Mouse (Mus musculus) heart, postnatal 14 days (tissue): ENCODE measurements around the gene Wdr81. TPM values are rescaled to one million over a fixed set of nuclear protein-coding genes. Genes with fewer than 3 reads are reported as not detected.
"Not testable (repeated sequence)": the region's sequence is repeated elsewhere in the genome, so short reads cannot be mapped to it uniquely, and the experiment has no call there.

Experiments used
- DNase-seq, 2 experiments: peaks; one replicate each; pipeline ENCODE4 v3.0.0; 2021 to 2022
- intact Hi-C: fragments of 180-260 bp; cut with DNase I; formaldehyde crosslinking; loops from one replicate; pipeline ENCODE4 v1.15.1; 2025
- total RNA-seq, 2 experiments: library from RNA; stranded (reverse); gene quantifications; 2 replicates each; pipeline ENCODE4 v1.2.3; 2021

The Wdr81 gene
- total RNA-seq, 2 experiments from 2014 or later: 9.2 to 10.3 TPM

GRCm38 (mm10) chr11:75462253-75462783 lies 7.8 kb upstream of the Wdr81 start:
- intact Hi-C loops: no loop called here
- DNase-seq: peak; percentile 89 to 90

- intact Hi-C loops: no loop called here
- no peak for DNase-seq
Observed at GRCm38 (mm10) chr11:75461743-75462252, 7.3 kb upstream of the Wdr81 start.

- peak; percentile 99 for DNase-seq
- intact Hi-C loops: no loop called here
Observed at GRCm38 (mm10) chr11:75460844-75461742, 6.6 kb upstream of the Wdr81 start, which contains the start of gene Tlcd2. Gene Tlcd2, plus strand, starts transcription at chr11:75461715.

- intact Hi-C loops: no loop called here
- DNase-seq: peak; percentile 85 to 90
Observed at GRCm38 (mm10) chr11:75460103-75460843, 5.8 kb upstream of the Wdr81 start.

- DNase-seq: no peak
- intact Hi-C loops: no loop called here
Observed at GRCm38 (mm10) chr11:75459751-75460102, 5.2 kb upstream of the Wdr81 start.

- DNase-seq: peak; percentile 45 to 62
- intact Hi-C loops: no loop called here
Observed at GRCm38 (mm10) chr11:75459141-75459711, 4.7 kb upstream of the Wdr81 start.

- intact Hi-C loops: no loop called here
- DNase-seq: peak in 1 of 2 experiments; percentile 31
Observed at GRCm38 (mm10) chr11:75458628-75459041, 4.1 kb upstream of the Wdr81 start.

- intact Hi-C loops: no loop called here
Observed at GRCm38 (mm10) chr11:75458169-75458568, 3.7 kb upstream of the Wdr81 start.

GRCm38 (mm10) chr11:75456440-75456871 lies 1.9 kb upstream of the Wdr81 start:
- no peak for DNase-seq
- intact Hi-C loops: no loop called here

More at GRCm38 (mm10) chr11:75458169-75458568, 3.7 kb upstream of the Wdr81 start:
- peak in 1 of 2 experiments; percentile 57 for DNase-seq

GRCm38 (mm10) chr11:75455971-75456370 lies 1.5 kb upstream of the Wdr81 start:
- intact Hi-C loops, DNase-seq: not testable (repeated sequence)

- intact Hi-C loops: no loop called here
- DNase-seq: no peak
Observed at GRCm38 (mm10) chr11:75455041-75455736, 672 bp upstream of the Wdr81 start.

- no peak for DNase-seq
- intact Hi-C loops: loop anchor here (5.0 kb wide), 3 partner anchors 34 to 119 kb away; partner anchors contain the start of gene Prpf8
Observed at GRCm38 (mm10) chr11:75452812-75453557, 1.5 kb downstream of the Wdr81 start.

GRCm38 (mm10) chr11:75452081-75452480 lies 2.4 kb downstream of the Wdr81 start:
- intact Hi-C loops: loop anchor here (5.0 kb wide), 3 partner anchors 35 to 120 kb away; partner anchors contain the start of gene Prpf8
- no peak for DNase-seq

- DNase-seq: no peak
- intact Hi-C loops: loop anchor here (5.0 kb wide), 3 partner anchors 36 to 121 kb away; partner anchors contain the start of gene Prpf8
Observed at GRCm38 (mm10) chr11:75450936-75451335, 3.6 kb downstream of the Wdr81 start.

- DNase-seq: no peak
- intact Hi-C loops: loop anchor here (5.0 kb wide), 3 partner anchors 37 to 122 kb away; partner anchors contain the start of gene Prpf8
Observed at GRCm38 (mm10) chr11:75450304-75450908, 4.1 kb downstream of the Wdr81 start.

- no peak for DNase-seq
- intact Hi-C loops: loop anchor here (5.0 kb wide), 3 partner anchors 38 to 123 kb away; partner anchors contain the start of gene Prpf8
Observed at GRCm38 (mm10) chr11:75449695-75450094, 4.8 kb downstream of the Wdr81 start.

- intact Hi-C loops: no loop called here
- no peak for DNase-seq
Observed at GRCm38 (mm10) chr11:75448575-75448974, 5.9 kb downstream of the Wdr81 start.

GRCm38 (mm10) chr11:75443711-75444110 lies 10.8 kb downstream of the Wdr81 start:
- no peak for DNase-seq
- intact Hi-C loops: no loop called here
